Mouse (Mus musculus) left cerebral cortex, postnatal 10 days (tissue): Measurements from ENCODE around the gene Slc12a9. TPM values are rescaled to one million over a fixed set of nuclear protein-coding genes. Genes with fewer than 3 reads are reported as not detected.

Experiments used
- DNase-seq, 2 experiments: peaks; one replicate each; pipeline ENCODE4 v3.0.0; 2021 to 2022; ENCODE audit warnings: low spot score in 2 of 2, mixed read lengths in 1 of 2; ENCODE audit errors: extremely low spot score in 1 of 2
- intact Hi-C: fragments of 180-260 bp; cut with DNase I; formaldehyde crosslinking; loops from one replicate; pipeline ENCODE4 v1.15.1; 2025
- total RNA-seq, 2 experiments: library from RNA; stranded (reverse); gene quantifications; 2 replicates each; pipeline ENCODE4 v1.2.3; 2021

The Slc12a9 gene
- total RNA-seq, 2 experiments from 2014 or later, result 28.6 to 28.9 TPM

GRCm38 (mm10) chr5:137317361-137317760, 16.0 kb downstream of the Slc12a9 start:
- no peak for DNase-seq
- intact Hi-C loops, result no loop called here

GRCm38 (mm10) chr5:137315084-137315903, 18.1 kb downstream of the Slc12a9 start:
- DNase-seq, result no peak
- intact Hi-C loops, result no loop called here

GRCm38 (mm10) chr5:137314193-137315083, 19.0 kb downstream of the Slc12a9 start, which contains the start of gene Trip6:
TSS of gene Trip6 (minus strand) at chr5:137314404.
- peak in 1 of 2 experiments; percentile 91 for DNase-seq
- intact Hi-C loops, result no loop called here

- intact Hi-C loops, result no loop called here
- no peak for DNase-seq
These were observed 19.8 kb downstream of the Slc12a9 start for GRCm38 (mm10) chr5:137313466-137314192.

GRCm38 (mm10) chr5:137308356-137308755, 25.0 kb downstream of the Slc12a9 start:
- intact Hi-C loops, result no loop called here
- DNase-seq, result no peak

GRCm38 (mm10) chr5:137307071-137307912, 26.1 kb downstream of the Slc12a9 start, which contains the start of gene Srrt:
TSS of gene Srrt (minus strand) at chr5:137307674.
- intact Hi-C loops, result no loop called here
- peak; percentile 94 to 95 for DNase-seq

GRCm38 (mm10) chr5:137306439-137307005, 26.9 kb downstream of the Slc12a9 start:
- intact Hi-C loops, result no loop called here
- no peak for DNase-seq

- no peak for DNase-seq
- intact Hi-C loops, result no loop called here
These were observed 27.6 kb downstream of the Slc12a9 start for GRCm38 (mm10) chr5:137305822-137306221.

GRCm38 (mm10) chr5:137304816-137305215, 28.6 kb downstream of the Slc12a9 start:
- intact Hi-C loops, result no loop called here
- DNase-seq, result no peak

- no peak for DNase-seq
- intact Hi-C loops, result no loop called here
These were observed 29.2 kb downstream of the Slc12a9 start for GRCm38 (mm10) chr5:137304165-137304564.

GRCm38 (mm10) chr5:137303609-137304008, 29.8 kb downstream of the Slc12a9 start:
- intact Hi-C loops, result no loop called here
- DNase-seq, result no peak

GRCm38 (mm10) chr5:137301253-137301652, 32.1 kb downstream of the Slc12a9 start:
- peak in 1 of 2 experiments; percentile 55 for DNase-seq
- intact Hi-C loops, result no loop called here

GRCm38 (mm10) chr5:137299240-137299639, 34.2 kb downstream of the Slc12a9 start:
- DNase-seq, result no peak
- intact Hi-C loops, result no loop called here

- no peak for DNase-seq
- intact Hi-C loops, result no loop called here
These were observed 36.3 kb downstream of the Slc12a9 start for GRCm38 (mm10) chr5:137297126-137297525.

GRCm38 (mm10) chr5:137295712-137296111, 37.7 kb downstream of the Slc12a9 start:
- intact Hi-C loops, result no loop called here
- DNase-seq, result no peak

- intact Hi-C loops, result no loop called here
- no peak for DNase-seq
These were observed 38.1 kb downstream of the Slc12a9 start for GRCm38 (mm10) chr5:137295296-137295695.

- DNase-seq, result no peak
- intact Hi-C loops, result no loop called here
These were observed 38.7 kb downstream of the Slc12a9 start for GRCm38 (mm10) chr5:137294744-137295093.
